Mouse (Mus musculus): ENCODE results near the gene Etv4.

- TF ChIP-seq POLR2A (IDR thresholded peaks at IDR 0.05; ENCODE audit: insufficient read depth, low read depth, low read length) (0 out of 2 replicates have a peak, but pooled peaks have one; percentile 37), CTCF (IDR thresholded peaks at IDR 0.05) (no peak)
Observed at GRCm38 (mm10) chr11:101830112-101830511, 44.9 kb upstream of the Etv4 start.

All from heart, adult 2 months (tissue).